Mouse (Mus musculus) v-Abl transformed pro-B cells (cell line): ENCODE results near the gene Vps11.
"Not testable (repeated sequence)": the region's sequence is repeated elsewhere in the genome, so short reads cannot be mapped to it uniquely, and the experiment has no call there.

Source experiments
- in situ Hi-C, 2 experiments: fragments of 400-800 bp; cut with MboI; formaldehyde crosslinking; loops; one replicate each; pipeline ENCODE4 v1.15.1; 2025; ENCODE audit not compliant: unreplicated experiment in 2 of 2

The Vps11 gene

GRCm38 (mm10) chr9:44318826-44319095 lies 42.7 kb downstream of the Vps11 start:
- in situ Hi-C loops, result no loop called here

GRCm38 (mm10) chr9:44318076-44318825 lies 43.2 kb downstream of the Vps11 start:
- in situ Hi-C loops, result no loop called here

GRCm38 (mm10) chr9:44317452-44317851 lies 44.0 kb downstream of the Vps11 start:
- in situ Hi-C loops, result no loop called here

GRCm38 (mm10) chr9:44314910-44315309 lies 46.6 kb downstream of the Vps11 start:
- in situ Hi-C loops, result no loop called here

GRCm38 (mm10) chr9:44314257-44314547 lies 47.3 kb downstream of the Vps11 start:
- in situ Hi-C loops, result no loop called here

- in situ Hi-C loops, result no loop called here
Measured at GRCm38 (mm10) chr9:44313476-44314256, 47.8 kb downstream of the Vps11 start.

- in situ Hi-C loops, result no loop called here
Measured at GRCm38 (mm10) chr9:44311136-44312134, 50.0 kb downstream of the Vps11 start.

GRCm38 (mm10) chr9:44310750-44311135 lies 50.7 kb downstream of the Vps11 start:
- in situ Hi-C loops, result no loop called here

GRCm38 (mm10) chr9:44309756-44310155 lies 51.7 kb downstream of the Vps11 start:
- in situ Hi-C loops, result no loop called here

GRCm38 (mm10) chr9:44307248-44307647 lies 54.2 kb downstream of the Vps11 start:
- in situ Hi-C loops, result no loop called here

- in situ Hi-C loops, result no loop called here
Measured at GRCm38 (mm10) chr9:44306532-44306931, 54.9 kb downstream of the Vps11 start.

GRCm38 (mm10) chr9:44305466-44306079 lies 55.9 kb downstream of the Vps11 start, which contains the start of gene Hinfp:
Gene Hinfp, minus strand, starts transcription at chr9:44305671.
- in situ Hi-C loops, result no loop called here

- in situ Hi-C loops, result not testable (repeated sequence)
Measured at GRCm38 (mm10) chr9:44300001-44300400, 61.5 kb downstream of the Vps11 start.
